Mouse (Mus musculus) embryonic facial prominence, embryonic 14.5 days (tissue): Measurements from ENCODE around the gene Rbm39. TPM values are rescaled to one million over a fixed set of nuclear protein-coding genes. Genes with fewer than 3 reads are reported as not detected.
"Not testable (repeated sequence)": the region's sequence is repeated elsewhere in the genome, so short reads cannot be mapped to it uniquely, and the experiment has no call there.

Experiments used
- ATAC-seq: fragments of 200-750 bp; cut with Nextera tagmentation; 2 replicates; pipeline ENCODE4 v1.8.0; 2017; ENCODE audit warnings: low read depth, moderate number of reproducible peaks, moderate TSS enrichment
- DNase-seq: peaks from one replicate; pipeline ENCODE4 v3.0.0-alpha.2; 2015; ENCODE audit warnings: low spot score
- H3K27ac ChIP-seq: fragments of 300-500 bp; sonication (generic); replicated peaks from 2 replicates; pipeline ENCODE4 v1.5.1; 2014; ENCODE audit warnings: low read depth, mild to moderate bottlenecking, low read length, moderate library complexity
- H3K27me3 ChIP-seq: fragments of 300-500 bp; sonication (generic); replicated peaks from 2 replicates; pipeline ENCODE4 v1.6.1; 2014; ENCODE audit warnings: low read length; ENCODE audit not compliant: control insufficient read depth, insufficient read depth
- H3K36me3 ChIP-seq: fragments of 300-500 bp; sonication (generic); 2 replicates; pipeline ENCODE4 v1.6.1; 2014; ENCODE audit warnings: low read length, mixed read lengths; ENCODE audit not compliant: control insufficient read depth, insufficient read depth
- H3K4me1 ChIP-seq: fragments of 300-500 bp; sonication (generic); 2 replicates; pipeline ENCODE4 v1.6.1; 2014; ENCODE audit warnings: antibody characterized with exemption, low read length; ENCODE audit not compliant: control insufficient read depth, insufficient read depth
- H3K4me2 ChIP-seq: fragments of 300-500 bp; sonication (generic); 2 replicates; pipeline ENCODE4 v1.6.1; 2014; ENCODE audit warnings: low read depth, mild to moderate bottlenecking, low read length, moderate library complexity, mixed read lengths
- H3K4me3 ChIP-seq: fragments of 300-500 bp; sonication (generic); 2 replicates; pipeline ENCODE4 v1.5.1; 2014; ENCODE audit warnings: low read depth, mild to moderate bottlenecking, low read length
- H3K9ac ChIP-seq: fragments of 300-500 bp; sonication (generic); 2 replicates; pipeline ENCODE4 v1.6.1; 2014; ENCODE audit warnings: low read depth, mild to moderate bottlenecking, low read length, moderate library complexity, mixed read lengths
- H3K9me3 ChIP-seq: fragments of 300-500 bp; sonication (generic); 2 replicates; pipeline ENCODE4 v1.6.1; 2016; ENCODE audit warnings: low read length; ENCODE audit not compliant: control insufficient read depth
- WGBS: fragments of 180-500 bp; shearing (Covaris S2); extraction: QIAGEN DNeasy Blood & Tissue Kit; methylation state at CpG from one replicate; pipeline ENCODE4 v1.1.7; 2014; 5-methylcytosine and 5-hydroxymethylcytosine counted together
- polyA plus RNA-seq: library from polyadenylated mRNA; unstranded; fragments of >200 nt; fragmentation: Nextera tagmentation; extraction: Ambion mirVana; gene quantifications from 2 replicates; pipeline ENCODE4 v1.2.1, GENCODE M21; 2014

Rbm39 gene
- polyA plus RNA-seq, 1 experiment from 2014 or later: 561 TPM

GRCm38 (mm10) chr2:156142820-156143219 is 37.2 kb downstream of the Rbm39 start:
- Histone ChIP-seq H3K9ac (peak overlapping the region; percentile 91; the same call in 1 of the 2 replicates), H3K4me2 (peak overlapping the region; percentile 82), H3K4me1 (peaks cover 4% of the 10 kb centered on the region; the same call in 1 of the 2 replicates), H3K27ac (no peak overlapping the region), H3K27me3 (no peaks in the 10 kb centered on the region), H3K9me3 (no peaks in the 10 kb centered on the region), H3K36me3 (peaks cover 17% of the 10 kb centered on the region), H3K4me3 (peak overlapping the region; percentile 85)
- ATAC-seq (no peak), DNase-seq (no peak)
- WGBS: 91% methylated on average over 2 of the region's 2 CpGs

- no peak overlapping the region for H3K4me3 ChIP-seq
- no peaks in the 10 kb centered on the region for H3K4me1 ChIP-seq
- 84% methylated on average over 6 of the region's 6 CpGs for WGBS
- H3K27me3 ChIP-seq: no peaks in the 10 kb centered on the region
- peaks cover 18% of the 10 kb centered on the region; the same call in 1 of the 2 replicates for H3K36me3 ChIP-seq
- H3K4me2 ChIP-seq: no peak overlapping the region
- H3K9ac ChIP-seq: no peak overlapping the region
- DNase-seq (no peak), ATAC-seq (no peak)
- H3K9me3 ChIP-seq: no peaks in the 10 kb centered on the region
- no peak overlapping the region for H3K27ac ChIP-seq
Observed at GRCm38 (mm10) chr2:156135695-156136094, 44.3 kb downstream of the Rbm39 start.

GRCm38 (mm10) chr2:156134161-156134560 is 45.9 kb downstream of the Rbm39 start:
- 83% methylated on average over 5 of the region's 5 CpGs for WGBS
- no peak for ATAC-seq

GRCm38 (mm10) chr2:156126992-156127391 is 53.0 kb downstream of the Rbm39 start, which contains the start of gene Gm28036:
TSS of gene Gm28036 (minus strand) at chr2:156127092.
- H3K4me2 ChIP-seq: no peak within 1 kb of the TSS
- no peak within 1 kb of the TSS for H3K4me3 ChIP-seq
- no peaks in the 10 kb centered on the region for H3K4me1 ChIP-seq
- no peaks in the 10 kb centered on the region for H3K9me3 ChIP-seq
- DNase-seq (no peak), ATAC-seq (no peak)
- no peak within 1 kb of the TSS for H3K27ac ChIP-seq
- WGBS: 92% methylated on average over 5 of the region's 5 CpGs
- H3K27me3 ChIP-seq: no peaks in the 10 kb centered on the region
- H3K36me3 ChIP-seq: peaks cover 41% of the 10 kb centered on the region
- no peak within 1 kb of the TSS for H3K9ac ChIP-seq

More at GRCm38 (mm10) chr2:156134161-156134560, 45.9 kb downstream of the Rbm39 start:
- Histone ChIP-seq H3K4me1 (no peaks in the 10 kb centered on the region), H3K27me3 (no peaks in the 10 kb centered on the region), H3K9me3 (no peaks in the 10 kb centered on the region), H3K36me3 (peaks cover 19% of the 10 kb centered on the region; the same call in 1 of the 2 replicates), H3K4me3 (no peak overlapping the region), H3K9ac (no peak overlapping the region), H3K4me2 (no peak overlapping the region), H3K27ac (no peak overlapping the region)
- no peak for DNase-seq

- Histone ChIP-seq H3K9ac (no peak overlapping the region), H3K36me3 (peaks cover 34% of the 10 kb centered on the region), H3K4me2 (no peak overlapping the region), H3K27me3 (no peaks in the 10 kb centered on the region), H3K4me3 (no peak overlapping the region), H3K9me3 (no peaks in the 10 kb centered on the region), H3K4me1 (no peaks in the 10 kb centered on the region), H3K27ac (no peak overlapping the region)
- 91% methylated on average over 5 of the region's 5 CpGs for WGBS
- DNase-seq: no peak
- no peak for ATAC-seq
Observed at GRCm38 (mm10) chr2:156123731-156124130, 56.3 kb downstream of the Rbm39 start.

GRCm38 (mm10) chr2:156119566-156119965 is 60.5 kb downstream of the Rbm39 start:
- no peak for DNase-seq
- no peak for ATAC-seq
- H3K9ac ChIP-seq: no peak overlapping the region

GRCm38 (mm10) chr2:156112080-156112423 is 68.0 kb downstream of the Rbm39 start:
- H3K9me3 ChIP-seq, DNase-seq, H3K4me1 ChIP-seq, ATAC-seq, H3K36me3 ChIP-seq, H3K27me3 ChIP-seq: not testable (repeated sequence)
- WGBS: 28% methylated on average over 5 of the region's 5 CpGs
- peak overlapping the region; percentile 94 for H3K27ac ChIP-seq
- peak overlapping the region; percentile 89 for H3K4me3 ChIP-seq
- peak overlapping the region; percentile 55 for H3K4me2 ChIP-seq
- peak overlapping the region; percentile 98 for H3K9ac ChIP-seq

More at GRCm38 (mm10) chr2:156119566-156119965, 60.5 kb downstream of the Rbm39 start:
- H3K4me2 ChIP-seq: no peak overlapping the region
- no peak overlapping the region for H3K4me3 ChIP-seq
- no peaks in the 10 kb centered on the region for H3K9me3 ChIP-seq
- H3K27me3 ChIP-seq: no peaks in the 10 kb centered on the region
- H3K36me3 ChIP-seq: 0 out of 2 replicates have a peak, but pooled peaks cover 8% of the 10 kb centered on the region
- no peak overlapping the region for H3K27ac ChIP-seq
- no peaks in the 10 kb centered on the region for H3K4me1 ChIP-seq

GRCm38 (mm10) chr2:156111358-156112079 is 68.5 kb downstream of the Rbm39 start, which contains the start of the genes Cpne1 and Rbm12:
TSS of gene Cpne1 (minus strand) at chr2:156111965.
TSS of gene Rbm12 (minus strand) at chr2:156111978.
- peak within 1 kb of the TSS; percentile 64 for H3K4me2 ChIP-seq
- H3K36me3 ChIP-seq: 0 out of 2 replicates have a peak, but pooled peaks cover 6% of the 10 kb centered on the region
- WGBS: under 1% methylated on average over 56 of the region's 74 CpGs
- H3K9me3 ChIP-seq: no peaks in the 10 kb centered on the region
- peak; percentile 95 for ATAC-seq
- DNase-seq: peak; percentile 95
- H3K4me1 ChIP-seq: peaks cover 13% of the 10 kb centered on the region
- peak within 1 kb of the TSS; percentile 98 for H3K9ac ChIP-seq
- peak within 1 kb of the TSS; percentile 94 for H3K27ac ChIP-seq
- no peaks in the 10 kb centered on the region for H3K27me3 ChIP-seq
- H3K4me3 ChIP-seq: peak within 1 kb of the TSS; percentile 89
